Mouse (Mus musculus) ovary, adult 18-20 months (tissue): ENCODE measurements around the gene Fam53b.

Experiments used
- DNase-seq: peaks from one replicate; pipeline ENCODE4 v3.0.0; 2022; ENCODE audit warnings: low spot score, mixed read lengths

The Fam53b gene

DNA sequence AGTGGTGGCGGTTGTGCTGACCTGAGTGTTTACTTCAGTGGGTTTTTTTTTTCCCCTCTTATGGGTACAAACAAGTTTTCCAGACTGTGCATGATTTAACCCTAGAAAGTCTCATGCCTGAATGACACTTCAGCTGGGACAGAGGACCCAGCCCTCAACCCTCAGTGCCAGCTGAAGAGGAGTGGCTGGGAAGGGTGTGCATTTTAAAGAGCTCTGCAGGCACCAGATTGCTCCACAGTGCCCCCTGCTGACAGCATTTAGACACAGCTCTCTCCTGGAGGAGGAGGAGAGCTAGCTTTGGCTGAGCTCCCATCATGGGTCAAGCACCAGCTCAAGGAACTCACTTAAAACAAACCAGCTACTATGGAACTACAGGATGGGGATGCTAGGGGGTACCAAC lies 2.8 kb downstream of the Fam53b start:
- peak; percentile 78 for DNase-seq

DNA sequence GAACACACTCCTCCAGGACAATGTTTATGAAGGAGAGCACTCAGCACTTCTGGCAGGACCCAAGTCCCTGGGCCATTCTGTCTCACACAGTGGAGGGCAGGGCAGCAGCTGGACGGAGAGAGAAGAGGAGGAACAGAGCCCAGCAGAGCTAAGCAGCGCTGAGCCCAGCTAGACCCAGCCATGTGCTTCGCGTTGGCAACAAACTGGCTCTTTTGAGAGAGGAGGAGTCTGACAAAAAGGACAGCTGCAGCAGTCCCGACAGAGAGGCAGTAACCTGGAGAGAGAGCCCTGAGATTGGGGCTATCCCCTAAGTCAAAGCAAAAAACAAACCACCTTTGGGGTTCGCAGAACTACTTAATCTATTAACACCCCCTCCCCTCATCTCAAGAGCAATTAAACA lies 3.3 kb downstream of the Fam53b start:
- no peak for DNase-seq

DNA sequence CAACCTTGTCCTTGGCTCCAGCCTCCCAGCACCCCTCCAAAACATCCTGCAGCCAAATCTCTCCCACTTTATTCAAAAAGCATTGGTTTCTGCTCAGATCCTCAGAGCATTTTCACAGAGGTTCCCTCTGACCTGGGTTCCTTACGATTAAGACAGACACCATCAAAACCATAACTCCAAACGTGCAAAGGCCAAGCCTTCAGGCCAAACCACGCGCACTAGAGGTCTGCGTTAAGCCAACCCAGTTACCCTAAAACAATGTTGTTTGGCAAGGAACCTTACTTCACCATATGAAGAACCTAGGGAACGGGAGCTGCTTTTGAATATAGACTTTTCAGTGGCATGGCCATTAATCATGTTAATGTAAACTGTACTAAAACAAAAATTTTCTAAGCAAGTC lies 4.0 kb downstream of the Fam53b start:
- no peak for DNase-seq

DNA sequence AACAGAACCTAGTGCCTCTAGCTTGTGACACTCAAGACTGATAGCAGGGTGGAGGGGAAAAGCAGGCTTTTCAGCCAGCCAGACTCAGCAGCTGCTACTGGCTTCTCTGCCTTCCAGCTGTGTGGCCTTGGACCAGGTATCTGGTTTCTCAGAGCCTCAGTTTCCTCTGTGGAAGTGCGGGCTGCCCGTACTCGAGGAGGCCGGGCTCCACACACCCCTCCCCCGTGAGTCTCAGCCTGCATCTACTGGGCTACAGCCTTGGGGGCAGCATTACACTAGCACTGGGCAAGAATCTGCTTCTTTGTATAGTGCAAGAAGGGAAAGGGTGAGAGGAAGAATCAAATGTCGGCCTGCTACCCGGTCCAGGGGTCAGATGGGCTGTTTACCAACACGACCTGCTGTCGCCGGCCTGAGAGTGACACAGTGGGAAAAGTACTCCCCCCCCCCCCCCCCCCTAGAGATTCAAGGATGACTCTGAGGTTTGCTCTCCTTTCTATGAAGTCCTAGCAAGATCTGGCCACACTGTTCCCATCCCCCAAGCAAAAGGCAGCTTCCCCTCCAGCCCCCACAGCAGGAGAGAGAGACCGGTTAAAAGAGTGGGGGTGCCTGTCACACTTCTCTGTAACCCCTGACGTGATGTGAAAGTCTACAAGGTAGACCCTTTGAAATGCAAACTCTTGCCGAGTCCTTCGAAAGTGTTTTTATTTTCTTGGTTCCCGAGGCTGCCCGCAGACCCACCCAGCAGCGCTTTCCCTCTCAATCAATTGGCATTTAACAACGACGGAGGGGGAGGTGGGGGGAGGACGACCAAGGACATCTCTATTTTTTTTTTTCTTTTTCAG lies 4.6 kb downstream of the Fam53b start:
- DNase-seq: no peak

DNA sequence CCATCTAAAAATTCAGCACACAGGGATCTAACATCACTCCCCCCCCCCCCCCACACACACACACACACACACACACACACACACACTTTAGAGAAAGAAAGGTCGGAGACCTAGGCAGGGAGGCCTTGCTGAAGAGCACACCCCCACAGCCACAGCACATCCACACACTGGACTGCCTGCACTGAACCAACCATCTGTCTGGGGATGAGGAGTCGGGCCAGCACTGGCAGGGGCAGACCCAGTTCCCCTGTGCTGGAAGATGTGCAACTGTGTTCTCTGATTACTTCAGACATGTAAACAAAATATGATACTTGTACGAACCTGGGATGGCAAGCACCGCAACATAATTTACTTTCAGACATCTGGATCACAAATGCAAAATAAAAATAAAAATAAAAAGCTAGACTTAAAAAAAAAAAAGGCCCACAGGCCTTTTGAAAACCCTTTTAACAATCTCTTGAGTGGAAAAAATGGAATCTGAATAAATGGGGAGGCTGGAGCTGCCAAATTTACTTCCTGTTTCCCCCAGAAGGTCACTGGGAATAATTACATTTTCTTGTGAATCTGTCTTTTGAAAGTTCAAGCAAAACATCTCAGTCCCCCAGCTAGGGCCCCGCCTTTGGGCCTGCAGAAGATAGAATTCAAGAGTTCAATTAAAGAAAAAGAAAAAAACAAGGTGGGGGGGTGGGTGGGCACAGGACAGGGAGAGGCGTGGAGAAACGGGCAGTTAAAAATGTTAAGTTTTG lies 5.5 kb downstream of the Fam53b start:
- DNase-seq: no peak

DNA sequence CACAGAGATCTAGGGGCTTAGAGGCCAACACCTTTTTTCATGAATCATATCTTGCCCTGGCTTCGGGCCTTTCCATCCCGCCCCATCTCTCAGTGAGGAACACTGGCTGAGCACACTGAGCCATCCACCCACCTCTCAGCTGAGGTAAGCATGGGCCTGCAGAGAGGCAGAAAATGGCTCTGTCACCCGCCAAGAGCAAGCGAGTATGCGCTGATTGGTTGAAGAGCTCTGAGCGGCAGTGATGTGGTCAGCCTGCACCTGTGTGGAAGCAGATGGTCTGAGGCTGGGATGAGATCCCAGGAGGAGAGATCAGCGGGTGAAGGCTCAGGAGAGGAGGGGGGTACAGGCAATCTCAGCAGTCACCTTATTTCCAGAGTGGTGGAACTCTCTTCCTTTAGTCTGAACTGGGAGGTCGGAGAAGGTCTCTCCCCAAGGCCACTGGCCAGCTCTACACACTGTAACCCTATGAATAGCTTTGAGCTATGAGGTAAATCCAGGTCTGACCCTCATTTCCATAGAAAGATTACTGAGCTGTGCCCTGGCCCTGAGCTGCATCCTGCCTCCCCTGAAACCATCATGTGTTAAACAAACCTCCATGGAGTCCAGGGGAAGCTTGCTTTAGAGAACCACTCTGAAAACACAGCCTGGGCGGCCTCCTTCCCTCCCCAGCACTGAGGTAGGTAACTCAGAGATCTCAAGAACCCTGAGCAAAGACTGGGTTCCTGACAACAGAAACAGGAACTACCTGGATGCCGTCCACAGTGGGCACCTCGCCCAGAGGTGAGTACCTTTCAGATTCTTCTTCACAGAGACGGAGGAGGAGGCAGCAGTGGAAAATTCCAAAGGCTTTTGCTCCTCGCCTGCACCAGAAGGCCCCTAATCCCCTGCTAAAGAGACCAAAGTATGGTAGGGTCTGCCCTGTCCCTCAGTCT lies 6.5 kb downstream of the Fam53b start:
- no peak for DNase-seq

DNA sequence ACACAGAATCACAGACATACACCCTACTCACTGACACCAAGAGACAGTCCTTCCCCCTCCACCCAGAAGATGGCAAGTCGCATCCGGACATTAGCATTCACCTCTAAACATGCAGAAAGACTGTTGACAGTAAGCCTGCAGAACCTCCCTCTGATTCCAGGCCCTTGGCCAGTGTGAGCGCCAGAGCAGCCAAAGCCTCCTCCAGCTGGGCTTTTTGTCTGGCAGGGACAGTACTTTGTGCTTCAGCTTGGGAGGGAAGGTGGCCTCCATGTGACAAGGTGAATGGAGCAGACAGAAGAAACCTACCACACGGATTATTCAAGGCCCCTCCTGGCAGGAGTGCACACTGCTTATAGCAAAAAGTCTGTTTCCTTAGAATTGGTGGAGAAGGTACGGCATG lies 7.4 kb downstream of the Fam53b start:
- DNase-seq: no peak

DNA sequence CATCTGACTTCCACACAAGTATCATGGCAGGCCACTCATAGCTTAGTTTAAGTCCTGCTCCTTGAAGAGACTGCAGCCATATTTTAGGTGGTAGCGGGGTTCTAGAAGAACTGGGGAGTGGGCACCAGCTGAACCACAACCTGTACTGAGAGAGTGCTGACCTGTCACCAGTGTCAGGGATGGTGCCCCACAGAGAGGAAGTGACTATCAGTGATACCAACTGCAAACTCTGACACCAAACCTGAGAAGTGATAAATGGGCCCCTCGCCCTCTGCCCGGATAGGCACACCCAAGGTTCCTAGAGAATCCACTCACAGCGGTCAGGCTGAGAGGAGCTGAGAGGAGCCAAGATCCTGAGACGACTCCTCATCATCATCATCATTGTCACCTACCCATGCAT lies 8.7 kb downstream of the Fam53b start:
- DNase-seq: no peak

DNA sequence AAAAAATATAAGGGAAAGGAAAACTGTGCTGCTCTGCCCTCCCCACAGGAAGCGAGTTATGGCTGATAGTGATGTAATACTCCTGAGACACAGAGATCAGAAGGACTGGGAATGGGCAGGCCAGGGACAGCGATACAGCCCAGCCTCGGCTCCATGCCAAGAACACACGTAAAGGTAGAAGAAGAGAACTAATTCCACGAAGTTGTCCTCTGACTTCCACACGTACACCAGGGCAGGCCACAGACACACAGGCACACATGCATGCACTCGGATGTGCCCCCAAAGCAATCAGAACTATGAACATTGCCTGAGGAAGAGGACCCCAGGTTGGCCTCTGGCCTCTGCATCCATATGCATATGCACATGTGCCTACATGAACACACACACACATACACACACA lies 9.2 kb downstream of the Fam53b start:
- no peak for DNase-seq

DNA sequence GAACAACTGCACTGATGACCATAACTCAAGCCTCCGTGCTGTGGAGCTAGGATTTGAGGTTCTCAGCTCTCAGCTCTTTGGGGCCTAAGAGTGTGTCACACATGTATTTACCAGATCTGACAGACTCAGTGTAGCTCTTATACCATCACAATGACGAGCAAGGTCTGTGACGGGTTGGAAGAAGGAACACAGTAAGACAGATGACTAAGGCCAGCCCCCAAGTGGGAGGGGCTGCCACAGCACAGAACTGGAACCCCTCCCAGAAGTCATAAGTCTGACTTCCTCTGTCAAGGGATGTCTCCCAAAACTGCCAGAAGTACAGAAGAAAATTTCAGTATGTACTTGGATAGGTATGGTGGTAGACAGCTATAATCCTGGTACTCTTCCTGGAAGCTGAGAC lies 9.7 kb downstream of the Fam53b start:
- no peak for DNase-seq

DNA sequence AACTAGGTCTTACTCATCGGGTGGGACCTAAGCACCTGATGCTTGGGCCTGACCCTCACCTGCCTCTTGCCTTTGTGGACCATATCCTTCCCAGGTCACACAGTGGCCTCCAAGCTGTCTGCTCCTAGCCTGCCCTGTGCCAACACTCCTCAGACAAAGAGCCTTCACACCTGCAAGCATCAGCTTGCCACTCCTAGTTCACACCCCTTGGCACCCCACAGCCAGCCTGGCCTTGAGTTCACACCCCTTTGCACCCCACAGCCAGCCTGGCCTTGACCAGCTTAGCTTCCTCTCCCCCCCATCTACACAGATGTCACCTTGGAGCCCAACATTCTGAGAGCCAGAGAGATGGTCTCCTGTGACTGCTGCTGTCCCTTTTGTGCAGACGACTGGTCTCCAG lies 10.3 kb downstream of the Fam53b start:
- DNase-seq: no peak

DNA sequence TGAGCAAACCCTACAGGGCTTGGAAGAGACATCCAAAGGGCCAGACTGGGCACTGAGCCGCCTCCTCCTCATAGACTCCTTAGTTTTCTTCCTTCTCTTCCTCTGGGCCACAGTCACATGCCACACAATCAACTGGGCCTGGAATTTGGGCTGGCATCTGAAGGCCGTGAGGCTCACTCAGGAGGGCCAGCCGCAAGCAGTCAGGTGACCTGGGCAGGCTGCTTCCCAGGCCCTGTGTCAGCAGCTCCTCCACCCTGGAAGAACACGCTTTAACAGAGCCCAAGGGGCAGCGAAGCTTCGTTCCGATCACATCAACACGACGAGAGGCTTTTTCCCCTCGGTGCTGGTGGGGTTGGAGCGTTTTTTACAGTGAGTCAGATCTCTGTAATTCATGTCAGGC lies 11.0 kb downstream of the Fam53b start:
- no peak for DNase-seq

DNA sequence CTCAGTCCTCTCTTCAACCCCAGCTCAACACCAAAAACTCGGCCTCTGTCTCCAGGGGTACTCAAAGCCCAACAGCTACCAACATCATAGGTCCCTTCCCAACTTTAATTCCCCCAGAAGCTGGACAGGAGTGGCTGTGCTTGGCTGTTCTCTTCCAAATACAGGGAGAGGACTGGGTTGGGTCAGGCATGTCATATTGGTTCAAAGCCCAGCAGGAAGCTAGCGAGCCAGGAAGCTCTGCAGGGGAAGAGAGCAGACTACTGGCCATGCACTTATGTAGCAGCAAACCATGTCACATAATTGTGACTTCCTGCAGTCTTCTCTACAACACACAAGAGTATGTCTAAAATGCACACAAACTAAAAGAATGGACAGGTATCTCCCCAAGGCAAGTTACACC lies 11.6 kb downstream of the Fam53b start:
- DNase-seq: no peak

DNA sequence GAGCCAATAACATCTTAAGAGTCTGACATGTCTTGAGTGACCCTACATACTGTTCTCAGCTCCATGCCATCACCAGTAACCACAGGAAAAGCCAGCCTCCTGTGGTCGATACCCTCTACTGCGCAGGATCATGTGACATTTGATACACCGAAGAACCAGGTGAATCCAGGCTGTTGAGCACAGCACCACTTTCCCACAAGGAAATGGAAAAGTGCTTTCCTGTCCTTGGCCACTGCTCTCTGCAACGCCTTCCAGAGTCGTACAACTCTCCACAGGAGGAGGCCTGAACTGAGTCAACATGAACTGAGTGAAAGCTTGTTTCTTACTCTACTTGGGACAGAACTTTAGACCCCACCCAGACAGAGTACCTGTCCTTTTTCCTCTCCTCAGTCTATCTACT lies 12.2 kb downstream of the Fam53b start:
- DNase-seq: no peak

DNA sequence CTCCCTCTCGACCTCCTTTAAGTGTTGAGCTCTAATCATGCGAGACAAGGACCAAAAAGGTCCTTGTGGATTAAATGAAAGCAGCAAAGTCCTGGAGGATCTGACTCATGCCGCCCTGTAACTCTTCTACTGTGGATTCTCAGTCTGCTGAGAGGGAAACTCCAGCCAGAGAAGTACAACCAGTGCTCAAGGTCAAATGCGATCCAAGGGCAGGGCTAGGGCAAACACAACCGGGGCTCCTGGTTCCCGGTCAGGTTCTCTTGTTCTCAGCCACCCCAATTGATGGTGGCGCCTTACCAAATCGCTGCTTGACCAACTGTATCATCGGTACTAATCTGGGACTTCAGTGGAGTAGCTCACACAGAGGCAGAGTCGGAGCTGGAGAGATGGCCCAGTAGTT lies 12.8 kb downstream of the Fam53b start:
- DNase-seq: no peak

DNA sequence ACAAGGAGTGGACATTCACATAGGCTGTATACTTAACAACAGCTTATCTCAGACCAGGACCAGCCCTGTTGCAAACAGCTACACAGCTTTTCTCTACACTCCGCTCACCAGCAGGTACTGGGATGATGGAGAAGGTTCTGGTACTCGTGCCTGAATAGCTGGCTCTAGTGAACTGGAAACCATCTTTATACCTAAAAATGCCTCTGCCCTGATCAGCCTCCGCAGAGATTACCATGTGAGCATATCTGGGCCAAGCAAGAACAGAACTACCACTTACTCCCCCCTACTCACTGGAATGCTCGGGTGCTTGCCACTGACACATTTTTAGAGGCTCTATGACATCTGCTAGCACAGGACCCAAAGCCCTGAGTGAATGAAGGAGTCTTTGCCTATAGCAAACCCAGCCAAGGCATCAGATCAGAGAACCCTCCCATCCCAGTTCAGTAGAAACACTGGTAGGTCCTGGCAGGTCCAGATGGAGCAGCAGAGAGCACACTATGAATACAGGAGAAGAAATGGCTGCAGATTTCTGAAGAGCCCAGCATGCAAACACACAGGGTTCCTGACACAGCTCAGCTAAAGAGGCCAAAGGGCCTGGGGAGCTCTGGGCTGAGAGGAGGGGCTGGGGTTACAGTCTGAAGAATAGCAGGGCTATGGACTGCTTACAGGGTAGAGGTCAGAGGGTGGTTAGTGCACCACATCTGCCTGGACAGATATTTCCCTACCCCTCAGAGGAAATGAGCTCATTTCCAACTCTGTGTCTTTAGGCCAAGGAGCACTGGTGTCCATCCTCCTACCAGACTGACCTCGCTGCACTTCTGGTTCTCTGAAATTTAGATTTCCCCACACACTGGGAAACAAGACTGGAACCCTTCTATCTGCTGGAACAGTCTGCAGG lies 14.3 kb downstream of the Fam53b start:
- no peak for DNase-seq

DNA sequence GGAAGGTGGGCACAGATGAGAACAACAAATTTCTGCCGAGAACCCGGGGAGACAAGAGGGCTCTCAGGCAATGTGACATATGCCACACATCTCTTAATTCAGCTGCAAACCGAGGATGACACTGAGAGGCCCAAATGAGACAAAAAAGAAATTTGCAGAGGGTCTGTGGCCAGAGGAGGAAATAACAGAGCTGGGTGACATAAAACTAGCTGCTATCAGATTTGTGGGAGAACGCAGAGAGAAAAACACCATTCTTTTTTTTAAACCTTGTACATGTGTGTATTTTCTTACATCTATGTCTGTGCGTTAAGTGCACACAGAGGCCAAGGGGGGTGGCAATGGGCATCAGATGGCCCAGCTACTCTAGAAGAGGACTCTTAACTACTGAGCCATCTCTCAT lies 18.5 kb downstream of the Fam53b start:
- no peak for DNase-seq

DNA sequence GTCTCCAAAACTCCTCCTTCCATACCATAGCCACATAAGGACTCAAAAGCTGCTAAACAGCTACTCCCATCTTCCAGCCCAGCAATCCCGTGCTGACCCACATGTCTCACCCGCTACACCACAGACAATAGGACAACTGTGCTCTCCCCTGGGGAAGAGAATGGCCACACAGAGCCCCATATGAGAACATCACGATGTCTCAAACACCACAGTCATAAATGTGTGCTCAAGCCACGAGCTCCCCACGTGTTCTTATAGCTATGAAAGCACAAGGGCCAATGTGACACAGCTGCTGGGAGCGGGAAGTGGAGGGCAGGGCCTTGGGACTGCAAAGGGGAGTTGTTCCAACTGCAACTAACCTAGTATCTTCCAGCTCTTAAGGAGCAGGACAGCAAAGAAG lies 20.2 kb downstream of the Fam53b start:
- DNase-seq: no peak

DNA sequence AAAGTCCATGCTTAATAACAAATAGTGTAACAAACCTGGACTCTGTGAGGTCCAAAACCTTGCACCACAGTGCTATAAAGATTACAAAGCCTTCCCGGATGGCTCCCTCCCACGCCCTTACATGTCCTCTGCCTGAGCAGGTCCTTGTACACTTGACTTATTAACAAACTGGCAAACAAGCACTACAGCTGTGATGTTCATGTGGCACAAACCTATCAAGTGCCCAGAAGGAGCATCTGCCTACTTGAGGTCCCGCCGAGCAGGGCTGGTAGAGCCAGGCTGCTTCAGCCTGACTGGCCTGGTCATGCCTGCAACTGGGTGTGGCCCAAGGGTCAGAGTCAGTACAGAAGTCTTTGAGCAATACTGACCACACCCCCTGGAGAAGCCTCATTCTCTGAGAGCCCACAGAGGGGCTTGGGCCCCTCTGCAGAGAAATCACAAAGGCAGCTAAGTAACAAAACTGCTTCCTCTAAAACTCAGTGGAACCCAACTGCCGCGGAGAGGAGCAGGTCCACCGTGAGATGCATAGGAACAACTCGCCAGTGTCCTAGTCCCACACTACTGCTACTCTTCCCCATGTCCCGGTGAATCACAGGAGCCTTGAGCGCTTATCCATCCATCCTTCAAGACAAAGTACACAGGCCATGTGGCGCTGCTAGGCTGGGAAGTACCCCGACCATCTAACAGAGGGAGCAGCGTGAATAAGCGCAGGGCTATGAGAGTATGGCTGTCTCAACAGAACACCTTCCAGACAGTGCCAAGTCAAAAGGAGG lies 23.1 kb downstream of the Fam53b start:
- DNase-seq: no peak

DNA sequence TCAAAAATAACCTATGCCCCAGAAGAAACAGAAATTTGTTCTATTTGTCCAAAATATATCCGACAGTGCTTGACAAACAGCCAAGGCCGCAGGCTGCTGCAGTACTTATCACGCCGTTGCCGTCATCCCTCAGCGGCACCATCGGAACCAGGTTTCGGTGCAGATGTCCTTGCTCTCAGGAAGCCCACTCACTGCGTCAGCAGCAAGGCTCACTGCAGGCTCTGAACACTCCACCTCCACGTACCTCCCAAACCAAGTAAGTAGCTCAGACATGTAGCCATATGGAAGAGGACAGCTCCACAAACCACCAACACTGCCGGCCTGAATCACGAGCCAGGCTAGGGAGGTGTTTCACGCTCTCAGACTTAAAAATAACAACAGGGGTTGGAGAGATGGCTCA lies 24.9 kb downstream of the Fam53b start:
- no peak for DNase-seq
